In genomic region chr11:85807353-85807752, GRCm38 (mm10) we compare ENCODE assay signal across 21 mouse cellular contexts. TPM values are rescaled to one million over a fixed set of nuclear protein-coding genes. Genes with fewer than 3 reads are reported as not detected.
"Had no signal": no experiment of that assay in that cellular context is flagged by ENCODE, and none has a peak within 500 bp of the region (broad histone marks: within the 10 kb centered on the region; RNA-seq: fewer than 3 reads in every experiment).

No protein-coding gene starts in this region.

- DNase-seq: kidney, postnatal 4 days; liver; midbrain, embryonic 14.5 days; thymus, adult 2 months; thymus, postnatal 14 days; thymus, postnatal 4 days had no signal

- H3K36me3 ChIP-seq: hindbrain, embryonic 13.5 days; intestine, embryonic 15.5 days; limb, embryonic 10.5 days; liver, embryonic 12.5 days had no signal

- ATAC-seq: hindbrain, embryonic 16.5 days; intestine, embryonic 15.5 days; liver, embryonic 12.5 days had no signal

- H3K4me1 ChIP-seq: hindbrain, embryonic 13.5 days had no signal

- H3K27me3 ChIP-seq: hindbrain, embryonic 13.5 days; intestine, embryonic 15.5 days had no signal

- H3K4me3 ChIP-seq: hindbrain, embryonic 13.5 days; intestine, embryonic 15.5 days; limb, embryonic 10.5 days; limb, embryonic 13.5 days; liver, embryonic 12.5 days; liver, embryonic 15.5 days had no signal

- H3K4me2 ChIP-seq: hindbrain, embryonic 13.5 days; intestine, embryonic 15.5 days; limb, embryonic 13.5 days; liver, embryonic 12.5 days; liver, embryonic 15.5 days; midbrain, embryonic 11.5 days had no signal

- H3K9ac ChIP-seq: hindbrain, embryonic 13.5 days; intestine, embryonic 15.5 days; limb, embryonic 13.5 days; liver, embryonic 12.5 days; liver, embryonic 15.5 days had no signal

- H3K9me3 ChIP-seq: hindbrain, embryonic 13.5 days; intestine, embryonic 15.5 days; limb, embryonic 10.5 days; limb, embryonic 13.5 days; liver, embryonic 12.5 days; liver, embryonic 15.5 days had no signal

- H3K27ac ChIP-seq: hindbrain, embryonic 13.5 days; intestine, embryonic 15.5 days; limb, embryonic 10.5 days; limb, embryonic 13.5 days; liver, embryonic 12.5 days; liver, embryonic 15.5 days; stomach, postnatal 0 days had no signal

RNA-seq across cellular contexts. Expression of gene Gm11444, which starts 42.8 kb away (rescaled TPM):
- polyA plus RNA-seq: hindbrain, embryonic 13.5 days; hindbrain, embryonic 16.5 days; intestine, embryonic 15.5 days; limb, embryonic 10.5 days; liver, embryonic 12.5 days; liver, embryonic 15.5 days; midbrain, embryonic 11.5 days; midbrain, embryonic 14.5 days; midbrain, postnatal 0 days; neural tube, embryonic 11.5 days; neural tube, embryonic 14.5 days; small intestine, adult 2 months; spleen, adult 2 months; stomach, embryonic 14.5 days; stomach, postnatal 0 days; thymus, adult 2 months had no signal
